Mouse (Mus musculus): ENCODE results near the gene Prkrip1. TPM values are rescaled to one million over a fixed set of nuclear protein-coding genes. Genes with fewer than 3 reads are reported as not detected.
"Not testable (repeated sequence)": the region's sequence is repeated elsewhere in the genome, so short reads cannot be mapped to it uniquely, and the experiment has no call there.

Gene Prkrip1
- total and polyA plus RNA-seq, 2 experiments from 2014 or later, result 8.4 to 32.7 TPM

GRCm38 (mm10) chr5:136152365-136152764 lies 46.4 kb downstream of the Prkrip1 start:
- Histone ChIP-seq H3K4me1 (ENCODE audit: control insufficient read depth, insufficient read depth) (no peaks in the 10 kb centered on the region), H3K4me2 (ENCODE audit: low read depth, low read length) (no peak overlapping the region), H3K27me3 (ENCODE audit: control insufficient read depth, insufficient read depth, low read length) (no peaks in the 10 kb centered on the region), H3K36me3 (replicated peaks; ENCODE audit: control insufficient read depth, insufficient read depth, low read length) (no peaks in the 10 kb centered on the region), H3K27ac (ENCODE audit: low read depth) (no peak overlapping the region), H3K9me3 (replicated peaks; ENCODE audit: control insufficient read depth, low read length) (no peaks in the 10 kb centered on the region), H3K9ac (replicated peaks; ENCODE audit: low read depth, low read length) (no peak overlapping the region), H3K4me3 (ENCODE audit: low read depth, low read length) (no peak overlapping the region)
- WGBS, result 63% methylated on average over 8 of the region's 8 CpGs
- ATAC-seq (ENCODE audit: insufficient read depth, low read depth) (no peak), DNase-seq (ENCODE audit: low spot score) (no peak)
- no peak for TF ChIP-seq EP300 (IDR thresholded peaks at IDR 0.05; ENCODE audit: low read depth)
- no peak for TF ChIP-seq CTCF (IDR thresholded peaks at IDR 0.05; ENCODE audit: low read depth)

GRCm38 (mm10) chr5:136149134-136149576 lies 49.6 kb downstream of the Prkrip1 start:
- H3K27ac ChIP-seq (ENCODE audit: low read depth); H3K9me3 ChIP-seq (replicated peaks; ENCODE audit: control insufficient read depth, low read length); H3K4me2 ChIP-seq (ENCODE audit: low read depth, low read length); DNase-seq (ENCODE audit: low spot score); H3K27me3 ChIP-seq (ENCODE audit: control insufficient read depth, insufficient read depth, low read length); H3K4me3 ChIP-seq (ENCODE audit: low read depth, low read length); H3K36me3 ChIP-seq (replicated peaks; ENCODE audit: control insufficient read depth, insufficient read depth, low read length); H3K4me1 ChIP-seq (ENCODE audit: control insufficient read depth, insufficient read depth); ATAC-seq (ENCODE audit: insufficient read depth, low read depth); H3K9ac ChIP-seq (replicated peaks; ENCODE audit: low read depth, low read length): not testable (repeated sequence)
- WGBS, result 71% methylated on average over 5 of the region's 5 CpGs

- H3K4me3 ChIP-seq (ENCODE audit: low read depth, low read length), result no peak overlapping the region
These were observed 51.1 kb downstream of the Prkrip1 start for GRCm38 (mm10) chr5:136147704-136148103.

GRCm38 (mm10) chr5:136146936-136147335 lies 51.8 kb downstream of the Prkrip1 start:
- Histone ChIP-seq H3K36me3 (replicated peaks; ENCODE audit: control insufficient read depth, insufficient read depth, low read length) (peaks cover 7% of the 10 kb centered on the region; the same call in 1 of the 2 replicates), H3K27me3 (ENCODE audit: control insufficient read depth, insufficient read depth, low read length) (no peaks in the 10 kb centered on the region), H3K4me1 (ENCODE audit: control insufficient read depth, insufficient read depth) (no peaks in the 10 kb centered on the region), H3K9me3 (replicated peaks; ENCODE audit: control insufficient read depth, low read length) (no peaks in the 10 kb centered on the region), H3K4me2 (ENCODE audit: low read depth, low read length) (no peak overlapping the region), H3K9ac (replicated peaks; ENCODE audit: low read depth, low read length) (no peak overlapping the region), H3K4me3 (ENCODE audit: low read depth, low read length) (no peak overlapping the region), H3K27ac (ENCODE audit: low read depth) (no peak overlapping the region; the same call in 1 of the 2 replicates)
- WGBS, result 74% methylated on average over 1 of the region's 1 CpGs
- no peak for DNase-seq (ENCODE audit: low spot score)
- ATAC-seq (ENCODE audit: insufficient read depth, low read depth), result no peak
- TF ChIP-seq CTCF (IDR thresholded peaks at IDR 0.05; ENCODE audit: low read depth) (no peak), EP300 (IDR thresholded peaks at IDR 0.05; ENCODE audit: low read depth) (no peak)

More at GRCm38 (mm10) chr5:136147704-136148103, 51.1 kb downstream of the Prkrip1 start:
- Histone ChIP-seq H3K4me2 (ENCODE audit: low read depth, low read length) (no peak overlapping the region), H3K27me3 (ENCODE audit: control insufficient read depth, insufficient read depth, low read length) (no peaks in the 10 kb centered on the region), H3K4me1 (ENCODE audit: control insufficient read depth, insufficient read depth) (no peaks in the 10 kb centered on the region), H3K9ac (replicated peaks; ENCODE audit: low read depth, low read length) (no peak overlapping the region), H3K36me3 (replicated peaks; ENCODE audit: control insufficient read depth, insufficient read depth, low read length) (no peaks in the 10 kb centered on the region), H3K9me3 (replicated peaks; ENCODE audit: control insufficient read depth, low read length) (no peaks in the 10 kb centered on the region), H3K27ac (ENCODE audit: low read depth) (no peak overlapping the region)
- 64% methylated on average over 8 of the region's 8 CpGs for WGBS
- TF ChIP-seq CTCF (IDR thresholded peaks at IDR 0.05; ENCODE audit: low read depth), result no peak
- no peak for TF ChIP-seq EP300 (IDR thresholded peaks at IDR 0.05; ENCODE audit: low read depth)
- DNase-seq (ENCODE audit: low spot score) (no peak), ATAC-seq (ENCODE audit: insufficient read depth, low read depth) (no peak)

GRCm38 (mm10) chr5:136144606-136145430 lies 53.9 kb downstream of the Prkrip1 start:
- 47% methylated on average over 12 of the region's 12 CpGs for WGBS
- Histone ChIP-seq H3K4me3 (ENCODE audit: low read depth, low read length) (no peak overlapping the region), H3K4me1 (ENCODE audit: control insufficient read depth, insufficient read depth) (no peaks in the 10 kb centered on the region), H3K27me3 (ENCODE audit: control insufficient read depth, insufficient read depth, low read length) (no peaks in the 10 kb centered on the region), H3K36me3 (replicated peaks; ENCODE audit: control insufficient read depth, insufficient read depth, low read length) (peaks cover 26% of the 10 kb centered on the region), H3K27ac (ENCODE audit: low read depth) (no peak overlapping the region), H3K9ac (replicated peaks; ENCODE audit: low read depth, low read length) (no peak overlapping the region), H3K4me2 (ENCODE audit: low read depth, low read length) (no peak overlapping the region), H3K9me3 (replicated peaks; ENCODE audit: control insufficient read depth, low read length) (no peaks in the 10 kb centered on the region)
- no peak for DNase-seq (ENCODE audit: low spot score)
- no peak for TF ChIP-seq CTCF (IDR thresholded peaks at IDR 0.05; ENCODE audit: low read depth)
- no peak for TF ChIP-seq EP300 (IDR thresholded peaks at IDR 0.05; ENCODE audit: low read depth)
- no peak for ATAC-seq (ENCODE audit: insufficient read depth, low read depth)
